Mouse (Mus musculus): ENCODE results near the gene Olfr460. TPM values are rescaled to one million over a fixed set of nuclear protein-coding genes. Genes with fewer than 3 reads are reported as not detected.
"Not testable (repeated sequence)": the region's sequence is repeated elsewhere in the genome, so short reads cannot be mapped to it uniquely, and the experiment has no call there.

Gene Olfr460
- polyA plus RNA-seq, 1 experiment from 2014 or later = not detected

- H3K4me3 ChIP-seq (ENCODE audit: low read depth, low read length); H3K9ac ChIP-seq (ENCODE audit: low read depth, low read length); H3K9me3 ChIP-seq (ENCODE audit: control insufficient read depth, low read length); ATAC-seq (replicated peaks; ENCODE audit: low FRiP score); H3K36me3 ChIP-seq (ENCODE audit: control insufficient read depth, insufficient read depth, low read length); H3K4me1 ChIP-seq (replicated peaks; ENCODE audit: control insufficient read depth, insufficient read depth, low read length); H3K27ac ChIP-seq (ENCODE audit: low read depth, low read length); H3K27me3 ChIP-seq (replicated peaks; ENCODE audit: control insufficient read depth, insufficient read depth, low read length); DNase-seq (ENCODE audit: low spot score); H3K4me2 ChIP-seq: not testable (repeated sequence)
- 31% methylated on average over 4 of the region's 4 CpGs for WGBS
Observed at GRCm38 (mm10) chr6:40598546-40598945, 29.3 kb downstream of the Olfr460 start.

- Histone ChIP-seq H3K4me3 (ENCODE audit: low read depth, low read length) (no peak overlapping the region), H3K9ac (ENCODE audit: low read depth, low read length) (no peak overlapping the region), H3K27ac (ENCODE audit: low read depth, low read length) (no peak overlapping the region), H3K27me3 (replicated peaks; ENCODE audit: control insufficient read depth, insufficient read depth, low read length) (no peaks in the 10 kb centered on the region), H3K4me2 (no peak overlapping the region), H3K36me3 (ENCODE audit: control insufficient read depth, insufficient read depth, low read length) (no peaks in the 10 kb centered on the region), H3K4me1 (replicated peaks; ENCODE audit: control insufficient read depth, insufficient read depth, low read length) (no peaks in the 10 kb centered on the region), H3K9me3 (ENCODE audit: control insufficient read depth, low read length) (no peaks in the 10 kb centered on the region)
- ATAC-seq (replicated peaks; ENCODE audit: low FRiP score) (no peak), DNase-seq (ENCODE audit: low spot score) (no peak)
Observed at GRCm38 (mm10) chr6:40607431-40607830, 38.1 kb downstream of the Olfr460 start.

GRCm38 (mm10) chr6:40610244-40610643, 41.0 kb downstream of the Olfr460 start:
- WGBS = 84% methylated on average over 8 of the region's 8 CpGs
- Histone ChIP-seq H3K27me3 (replicated peaks; ENCODE audit: control insufficient read depth, insufficient read depth, low read length) (no peaks in the 10 kb centered on the region), H3K4me1 (replicated peaks; ENCODE audit: control insufficient read depth, insufficient read depth, low read length) (no peaks in the 10 kb centered on the region), H3K9ac (ENCODE audit: low read depth, low read length) (no peak overlapping the region), H3K36me3 (ENCODE audit: control insufficient read depth, insufficient read depth, low read length) (no peaks in the 10 kb centered on the region), H3K9me3 (ENCODE audit: control insufficient read depth, low read length) (no peaks in the 10 kb centered on the region), H3K4me3 (ENCODE audit: low read depth, low read length) (no peak overlapping the region), H3K27ac (ENCODE audit: low read depth, low read length) (no peak overlapping the region), H3K4me2 (no peak overlapping the region)
- ATAC-seq (replicated peaks; ENCODE audit: low FRiP score) = no peak
- DNase-seq (ENCODE audit: low spot score) = no peak

- DNase-seq (ENCODE audit: low spot score) = no peak
- 79% methylated on average over 4 of the region's 4 CpGs for WGBS
- ATAC-seq (replicated peaks; ENCODE audit: low FRiP score) = no peak
- Histone ChIP-seq H3K27ac (ENCODE audit: low read depth, low read length) (no peak within 1 kb of the TSS), H3K4me2 (no peak within 1 kb of the TSS), H3K36me3 (ENCODE audit: control insufficient read depth, insufficient read depth, low read length) (no peaks in the 10 kb centered on the region), H3K4me1 (replicated peaks; ENCODE audit: control insufficient read depth, insufficient read depth, low read length) (no peaks in the 10 kb centered on the region), H3K9me3 (ENCODE audit: control insufficient read depth, low read length) (no peaks in the 10 kb centered on the region), H3K27me3 (replicated peaks; ENCODE audit: control insufficient read depth, insufficient read depth, low read length) (no peaks in the 10 kb centered on the region), H3K9ac (ENCODE audit: low read depth, low read length) (no peak within 1 kb of the TSS), H3K4me3 (ENCODE audit: low read depth, low read length) (no peak within 1 kb of the TSS)
Observed at GRCm38 (mm10) chr6:40613260-40613852, 44.1 kb downstream of the Olfr460 start, which contains the start of gene Tas2r138. Gene Tas2r138 (minus strand): TSS chr6:40613310.

GRCm38 (mm10) chr6:40617965-40618364, 48.7 kb downstream of the Olfr460 start:
- no peak overlapping the region for H3K27ac ChIP-seq (ENCODE audit: low read depth, low read length)
- H3K36me3 ChIP-seq (ENCODE audit: control insufficient read depth, insufficient read depth, low read length) = no peaks in the 10 kb centered on the region
- no peak overlapping the region for H3K4me3 ChIP-seq (ENCODE audit: low read depth, low read length)
- no peak for ATAC-seq (replicated peaks; ENCODE audit: low FRiP score)
- WGBS = 18% methylated on average over 2 of the region's 2 CpGs
- no peak overlapping the region for H3K9ac ChIP-seq (ENCODE audit: low read depth, low read length)
- no peak overlapping the region for H3K4me2 ChIP-seq
- no peaks in the 10 kb centered on the region for H3K4me1 ChIP-seq (replicated peaks; ENCODE audit: control insufficient read depth, insufficient read depth, low read length)
- no peaks in the 10 kb centered on the region for H3K27me3 ChIP-seq (replicated peaks; ENCODE audit: control insufficient read depth, insufficient read depth, low read length)
- no peaks in the 10 kb centered on the region for H3K9me3 ChIP-seq (ENCODE audit: control insufficient read depth, low read length)
- no peak for DNase-seq (ENCODE audit: low spot score)

Other genes with a start within 250 kb of the Olfr460 start
- 35.8 and 40.1 TPM in 2 replicates for gene Agk, start 244.3 kb upstream of the Olfr460 start, polyA plus RNA-seq (2014; fragmentation: Nextera tagmentation; extraction: Ambion mirVana)
- 4.7 and 5.5 TPM in 2 replicates for gene E330009J07Rik, start 133.4 kb upstream of the Olfr460 start, polyA plus RNA-seq (2014; fragmentation: Nextera tagmentation; extraction: Ambion mirVana)
- not detected in 2 replicates for gene Wee2, start 130.4 kb upstream of the Olfr460 start, polyA plus RNA-seq (2014; fragmentation: Nextera tagmentation; extraction: Ambion mirVana)
- gene Ssbp1, start 98.1 kb upstream of the Olfr460 start, polyA plus RNA-seq (2014; fragmentation: Nextera tagmentation; extraction: Ambion mirVana) = 161 and 179 TPM in 2 replicates
- not detected in 2 replicates for gene Tas2r137, start 78.3 kb upstream of the Olfr460 start, polyA plus RNA-seq (2014; fragmentation: Nextera tagmentation; extraction: Ambion mirVana)
- gene Tas2r108, start 76.0 kb upstream of the Olfr460 start, polyA plus RNA-seq (2014; fragmentation: Nextera tagmentation; extraction: Ambion mirVana) = not detected in 2 replicates
- not detected in 2 replicates for gene Prss37, start 50.0 kb upstream of the Olfr460 start, polyA plus RNA-seq (2014; fragmentation: Nextera tagmentation; extraction: Ambion mirVana)
- 0.08 and 0.11 TPM in 2 replicates for gene Olfr461, start 14.4 kb upstream of the Olfr460 start, polyA plus RNA-seq (2014; fragmentation: Nextera tagmentation; extraction: Ambion mirVana)
- 2.5 and 3.4 TPM in 2 replicates for gene Clec5a, start 16.3 kb downstream of the Olfr460 start, polyA plus RNA-seq (2014; fragmentation: Nextera tagmentation; extraction: Ambion mirVana)
- not detected in 2 replicates for gene Tas2r138, start 43.8 kb downstream of the Olfr460 start, polyA plus RNA-seq (2014; fragmentation: Nextera tagmentation; extraction: Ambion mirVana)
- 0.12 and 0.65 TPM in 2 replicates for gene Mgam, start 59.3 kb downstream of the Olfr460 start, polyA plus RNA-seq (2014; fragmentation: Nextera tagmentation; extraction: Ambion mirVana)

All from liver, embryonic 11.5 days (tissue).